Mouse (Mus musculus): ENCODE results near the gene Rerg. TPM values are rescaled to one million over a fixed set of nuclear protein-coding genes. Genes with fewer than 3 reads are reported as not detected.
"Not testable (repeated sequence)": the region's sequence is repeated elsewhere in the genome, so short reads cannot be mapped to it uniquely, and the experiment has no call there.

Gene Rerg
- total RNA-seq, 2 experiments from 2014 or later: 9.2 to 11.0 TPM

- intact Hi-C loops (cut with DNase I): no loop called here
- DNase-seq: no peak
Measured at GRCm38 (mm10) chr6:137087956-137088355, 82.3 kb downstream of the Rerg start.

GRCm38 (mm10) chr6:137087470-137087869 is 82.8 kb downstream of the Rerg start:
- no peak for DNase-seq
- intact Hi-C loops (cut with DNase I): no loop called here

DNA sequence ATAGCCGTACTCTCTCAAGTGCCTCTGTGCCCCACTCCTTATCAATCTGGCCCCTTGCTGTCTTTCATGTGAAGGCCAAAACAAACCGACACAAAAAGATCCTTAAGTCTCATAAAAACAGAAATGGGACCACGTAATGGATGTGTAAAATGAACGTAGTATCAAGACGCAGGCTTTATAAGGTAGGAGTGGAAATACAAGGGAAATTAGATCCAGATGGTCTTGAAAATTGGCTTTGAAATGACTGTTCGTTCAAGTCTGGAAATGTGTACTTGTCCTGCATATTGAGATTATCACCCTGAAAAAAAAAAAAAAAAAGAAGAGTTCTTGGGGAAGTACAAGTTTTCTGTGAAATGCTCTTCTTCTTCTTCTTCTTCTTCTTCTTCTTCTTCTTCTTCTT is 90.6 kb downstream of the Rerg start:
- intact Hi-C loops (cut with DNase I): no loop called here
- DNase-seq: no peak

- no peak for DNase-seq
- intact Hi-C loops (cut with DNase I): no loop called here
Measured at GRCm38 (mm10) chr6:137076731-137077130, 93.6 kb downstream of the Rerg start.

DNA sequence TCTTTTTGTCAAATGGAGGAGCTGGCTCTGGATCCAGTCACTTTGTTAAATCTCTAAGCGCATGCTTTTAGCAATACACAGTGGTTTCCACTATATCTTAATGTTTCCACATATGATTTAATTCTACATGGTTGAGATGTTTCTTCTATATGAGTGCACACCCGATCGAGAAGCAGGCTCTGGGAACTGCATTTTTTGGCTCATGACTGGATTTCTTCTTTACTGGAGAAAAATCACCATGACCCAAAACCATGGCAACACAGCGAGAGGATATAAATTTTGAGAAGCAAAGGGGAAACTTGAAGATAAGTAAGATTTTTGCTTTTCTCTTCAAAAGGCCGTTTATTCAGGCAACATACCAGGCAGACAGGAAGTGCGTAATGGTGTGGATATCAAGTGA is 94.1 kb downstream of the Rerg start:
- DNase-seq: no peak
- intact Hi-C loops (cut with DNase I): no loop called here

- intact Hi-C loops (cut with DNase I): no loop called here
- no peak for DNase-seq
Measured at GRCm38 (mm10) chr6:137072256-137072655, 98.0 kb downstream of the Rerg start.

- DNase-seq: no peak
- intact Hi-C loops (cut with DNase I): no loop called here
Measured at GRCm38 (mm10) chr6:137071466-137071865, 98.8 kb downstream of the Rerg start.

GRCm38 (mm10) chr6:137065506-137065905 is 104.8 kb downstream of the Rerg start:
- no peak for DNase-seq

DNA sequence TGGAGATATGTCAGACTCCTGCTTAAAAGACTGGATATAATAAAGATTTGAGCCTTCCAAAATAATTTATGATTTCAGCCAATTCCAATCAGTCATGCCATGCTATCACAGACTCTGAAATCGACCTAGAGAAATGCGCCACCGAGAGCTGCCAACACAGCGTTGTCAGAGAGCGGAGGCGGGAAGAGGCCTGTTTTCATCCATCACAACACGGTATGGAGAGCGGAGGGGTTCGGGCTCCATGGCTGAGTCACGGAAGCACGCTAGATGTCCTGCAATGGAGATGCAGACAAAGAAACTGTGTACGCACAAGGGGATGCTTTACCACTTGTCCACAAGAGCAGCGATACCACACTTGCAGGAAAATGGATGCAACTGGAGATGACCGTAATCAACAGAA is 105.5 kb downstream of the Rerg start:
- intact Hi-C loops (cut with DNase I): no loop called here
- no peak for DNase-seq

More at GRCm38 (mm10) chr6:137065506-137065905, 104.8 kb downstream of the Rerg start:
- intact Hi-C loops (cut with DNase I): no loop called here

DNA sequence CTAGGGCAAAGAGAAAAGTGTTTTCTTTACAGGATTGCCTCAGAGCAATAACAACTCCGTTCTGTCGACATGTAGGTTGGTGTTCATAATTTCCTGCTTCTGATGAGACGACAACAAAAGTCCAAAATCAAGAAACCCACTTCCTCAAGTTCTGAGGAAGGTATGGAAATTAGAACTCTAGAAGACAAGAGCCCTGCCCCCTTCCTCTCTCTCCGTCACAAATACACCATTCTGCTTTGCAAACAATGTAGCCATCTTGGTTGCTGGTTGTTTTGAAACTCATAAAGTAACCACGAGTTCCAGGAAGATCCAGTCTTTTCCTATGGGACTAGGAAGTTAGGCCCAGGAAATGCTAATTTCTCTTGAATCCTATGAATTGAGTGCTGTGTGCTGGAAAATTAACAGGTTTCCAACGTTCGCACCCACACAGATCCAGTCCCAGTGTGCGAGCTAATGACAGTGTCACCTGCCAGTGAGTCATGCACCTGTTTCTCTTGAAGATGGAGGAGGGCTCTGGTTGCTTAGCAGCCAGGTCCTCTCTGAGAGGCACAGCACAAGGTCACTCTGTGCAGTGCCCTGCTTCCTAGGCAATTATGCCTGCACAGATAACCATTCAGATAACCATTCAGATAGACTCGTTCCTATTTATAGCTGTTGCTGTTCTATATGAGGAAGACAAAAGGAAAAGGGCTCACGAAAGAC is 106.9 kb downstream of the Rerg start:
- intact Hi-C loops (cut with DNase I): no loop called here
- DNase-seq: no peak

DNA sequence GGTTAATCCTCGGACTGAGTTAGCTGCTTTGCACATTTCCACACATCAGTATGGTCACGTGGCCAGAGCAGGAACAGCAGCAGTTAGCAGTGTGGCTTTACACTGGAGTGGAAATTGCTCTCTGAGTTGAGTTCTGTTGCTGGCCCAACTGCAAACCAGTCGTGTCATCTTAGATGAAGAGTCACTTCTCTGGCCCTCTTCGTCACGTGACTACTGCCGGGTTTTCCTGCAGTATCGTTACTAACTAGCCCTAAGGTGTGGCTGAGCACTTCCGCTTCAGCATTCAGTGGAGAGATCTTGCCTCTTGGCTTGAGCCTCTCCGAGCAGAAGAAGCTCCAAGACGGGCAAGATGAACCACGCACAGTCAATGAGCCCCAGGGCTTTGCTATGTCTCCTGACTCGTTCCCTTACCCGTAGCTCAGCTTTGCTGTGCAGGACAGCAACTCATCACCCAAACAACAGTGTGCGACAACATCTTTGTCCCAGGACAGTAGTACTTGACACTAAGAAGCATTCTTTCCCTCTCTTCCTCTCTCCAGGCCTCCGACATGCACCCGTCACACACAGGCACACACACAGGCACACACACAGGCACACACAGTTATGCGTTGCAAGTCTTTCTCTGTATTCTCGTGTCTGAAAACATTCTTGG is 108.3 kb downstream of the Rerg start:
- intact Hi-C loops (cut with DNase I): no loop called here
- DNase-seq: no peak

- intact Hi-C loops (cut with DNase I): no loop called here
- DNase-seq: no peak
Measured at GRCm38 (mm10) chr6:137060595-137060994, 109.7 kb downstream of the Rerg start.

DNA sequence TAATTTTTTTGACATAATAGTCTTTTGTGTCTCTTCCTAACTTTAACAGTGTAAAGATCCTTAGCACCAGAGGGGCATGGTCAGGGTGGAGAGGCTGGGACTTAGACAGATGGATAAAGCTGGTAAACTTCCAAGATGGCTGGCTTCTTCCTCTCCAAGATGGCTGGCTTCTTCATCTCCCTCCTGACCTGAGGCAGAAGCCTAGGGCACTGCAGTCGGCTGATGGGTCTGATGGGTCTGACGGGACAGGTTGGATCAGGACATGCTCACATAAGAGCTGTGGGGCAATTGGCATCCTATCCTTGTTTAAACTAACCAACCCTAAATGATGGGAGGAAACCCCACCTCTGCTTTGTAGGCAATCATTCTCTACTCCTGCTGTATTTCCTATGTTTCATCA is 112.0 kb downstream of the Rerg start:
- intact Hi-C loops (cut with DNase I): no loop called here

GRCm38 (mm10) chr6:137054073-137054472 is 116.2 kb downstream of the Rerg start:
- no peak for DNase-seq
- intact Hi-C loops (cut with DNase I): no loop called here

More for the DNA sequence above, 112.0 kb downstream of the Rerg start:
- DNase-seq: no peak

DNA sequence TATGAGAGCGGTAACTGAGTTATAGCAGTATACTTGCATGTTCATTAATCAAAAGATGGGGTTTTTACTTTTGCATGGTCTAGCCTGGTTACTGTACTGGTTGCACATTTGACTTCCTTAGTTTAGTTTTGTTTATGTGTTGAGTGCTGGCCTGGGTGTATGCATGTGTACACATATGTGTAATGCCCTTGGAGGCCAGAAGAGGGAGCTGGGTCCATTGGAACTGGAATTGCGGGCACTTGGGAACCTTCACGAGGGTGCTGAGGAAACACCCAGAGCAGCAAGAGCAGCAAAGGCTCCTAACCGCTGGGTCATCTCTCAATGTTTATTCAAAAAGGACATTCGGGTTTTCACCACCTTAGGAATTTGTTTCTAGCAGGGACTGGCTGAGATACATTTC is 116.8 kb downstream of the Rerg start:
- DNase-seq: peak; percentile 37
- intact Hi-C loops (cut with DNase I): no loop called here

DNA sequence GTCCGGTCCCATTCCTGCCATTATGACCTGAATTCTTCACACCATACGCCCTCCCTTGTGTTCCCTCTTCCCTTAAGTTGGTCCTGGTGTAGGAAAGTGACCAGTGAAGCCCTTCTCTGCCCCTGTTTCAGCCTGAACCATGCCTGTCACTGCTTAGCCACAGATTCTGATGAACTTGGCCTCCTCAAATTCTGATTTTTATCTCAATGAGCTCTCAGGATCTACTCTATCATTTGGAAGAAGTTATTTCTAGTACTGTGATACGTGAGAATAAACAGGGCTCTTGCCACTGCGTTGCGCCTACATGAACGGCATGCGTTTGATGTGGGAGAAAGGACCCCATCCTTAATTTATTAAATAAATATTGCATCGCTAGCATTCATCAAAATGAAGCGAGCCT is 117.3 kb downstream of the Rerg start:
- no peak for DNase-seq
- intact Hi-C loops (cut with DNase I): no loop called here

- intact Hi-C loops (cut with DNase I): no loop called here
Measured at GRCm38 (mm10) chr6:137047036-137047435, 123.3 kb downstream of the Rerg start.

GRCm38 (mm10) chr6:137045011-137045504 is 125.2 kb downstream of the Rerg start:
- DNase-seq: no peak
- intact Hi-C loops (cut with DNase I): no loop called here

More at GRCm38 (mm10) chr6:137047036-137047435, 123.3 kb downstream of the Rerg start:
- DNase-seq: no peak

DNA sequence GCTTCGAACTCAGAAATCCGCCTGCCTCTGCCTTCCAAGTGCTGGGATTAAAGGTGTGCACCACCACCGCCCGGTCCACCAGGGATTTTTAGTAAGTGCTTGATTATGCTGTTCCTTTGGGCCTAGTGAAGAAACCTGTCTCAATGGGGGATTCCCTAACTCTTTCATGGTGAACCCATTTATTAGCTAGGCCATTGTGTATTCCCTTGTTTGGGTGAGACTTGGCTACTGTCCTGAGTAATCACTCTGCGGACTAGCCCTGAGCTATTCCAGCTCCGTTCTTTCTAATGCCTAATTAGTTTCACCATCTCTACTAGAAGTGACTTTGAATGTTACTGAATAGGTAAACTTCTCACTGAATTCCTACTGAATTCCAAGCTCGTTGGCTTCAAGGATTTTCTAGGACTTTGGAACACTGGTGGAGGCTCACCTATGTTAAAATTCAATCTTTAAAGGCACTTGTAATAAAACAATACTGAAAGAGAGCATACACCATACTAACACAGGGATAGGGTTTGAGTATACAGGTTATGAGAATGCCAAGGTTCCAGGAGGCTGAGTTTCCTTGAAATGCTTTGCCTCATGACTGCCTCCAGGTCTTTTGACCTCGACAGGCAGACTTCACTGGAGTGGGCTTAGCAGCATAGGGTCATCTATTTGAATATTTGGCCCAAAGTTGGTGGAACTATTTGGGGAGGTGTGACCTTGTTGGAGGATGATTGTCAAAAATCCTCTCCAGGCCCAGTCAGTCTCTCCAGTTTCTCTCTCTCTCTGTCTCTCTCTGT is 134.5 kb downstream of the Rerg start:
- DNase-seq; intact Hi-C loops (cut with DNase I): not testable (repeated sequence)

DNA sequence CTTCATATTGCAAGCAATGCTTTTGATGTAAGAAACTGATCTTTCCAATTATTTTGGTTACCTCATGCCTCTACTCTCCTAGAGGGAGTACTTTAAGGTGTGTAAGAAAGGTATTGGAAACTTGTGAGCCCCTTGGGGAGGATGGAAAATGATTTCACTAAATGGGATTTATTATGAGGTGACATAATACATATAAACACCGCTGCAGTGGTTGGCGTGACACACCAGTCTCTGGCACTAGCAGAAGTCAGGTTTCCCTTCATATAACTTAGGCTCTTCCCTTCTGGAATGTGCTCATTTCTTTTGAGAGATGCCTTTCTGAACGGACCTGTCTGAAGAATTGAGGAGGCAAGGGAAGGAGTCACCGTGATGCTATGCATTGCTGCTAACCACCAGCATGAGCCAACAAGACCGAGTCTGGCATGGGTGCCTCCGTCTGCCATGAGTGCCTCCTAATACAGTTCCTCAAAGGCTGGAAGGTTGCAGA is 139.6 kb downstream of the Rerg start:
- intact Hi-C loops (cut with DNase I): no loop called here
- DNase-seq: no peak

GRCm38 (mm10) chr6:137029931-137030610 is 140.2 kb downstream of the Rerg start:
- no peak for DNase-seq
- intact Hi-C loops (cut with DNase I): no loop called here

Measured in left cerebral cortex, postnatal 4 days (tissue).